Mouse (Mus musculus) neural tube, embryonic 14.5 days (tissue): Measurements from ENCODE around the gene Pigk. TPM values are rescaled to one million over a fixed set of nuclear protein-coding genes. Genes with fewer than 3 reads are reported as not detected.

ENCODE experiments used
- ATAC-seq: fragments of 200-750 bp; cut with Nextera tagmentation; 2 replicates; pipeline ENCODE4 v1.8.0; 2017; ENCODE audit warnings: low read depth, mild to moderate bottlenecking, moderate TSS enrichment, moderate library complexity
- H3K27ac ChIP-seq: fragments of 300-500 bp; sonication (generic); 2 replicates; pipeline ENCODE4 v1.5.1; 2014; ENCODE audit warnings: low read depth, mild to moderate bottlenecking, control low read depth, low read length, moderate library complexity, mixed read lengths
- H3K27me3 ChIP-seq: fragments of 300-500 bp; sonication (generic); 2 replicates; pipeline ENCODE4 v1.6.1; 2014; ENCODE audit warnings: low read length; ENCODE audit not compliant: control insufficient read depth, insufficient read depth
- H3K36me3 ChIP-seq: fragments of 300-500 bp; sonication (generic); 2 replicates; pipeline ENCODE4 v1.6.1; 2014; ENCODE audit warnings: low read length, mixed read lengths; ENCODE audit not compliant: control insufficient read depth, insufficient read depth
- H3K4me1 ChIP-seq: fragments of 300-500 bp; sonication (generic); 2 replicates; pipeline ENCODE4 v1.6.1; 2014; ENCODE audit warnings: low read length; ENCODE audit not compliant: control insufficient read depth, insufficient read depth
- H3K4me2 ChIP-seq: fragments of 300-500 bp; sonication (generic); 2 replicates; pipeline ENCODE4 v1.6.1; 2014; ENCODE audit warnings: mild to moderate bottlenecking, low read depth, low read length, control low read depth
- H3K4me3 ChIP-seq: fragments of 300-500 bp; sonication (generic); 2 replicates; pipeline ENCODE4 v1.5.1; 2014; ENCODE audit warnings: low read depth, low read length, control low read depth, mixed read lengths
- H3K9ac ChIP-seq: fragments of 300-500 bp; sonication (generic); replicated peaks from 2 replicates; pipeline ENCODE4 v1.6.1; 2014; ENCODE audit warnings: low read depth, mild to moderate bottlenecking, control low read depth, low read length, mixed read lengths
- H3K9me3 ChIP-seq: fragments of 300-500 bp; sonication (generic); 2 replicates; pipeline ENCODE4 v1.6.1; 2016; ENCODE audit warnings: low read length; ENCODE audit not compliant: control insufficient read depth
- WGBS: fragments of 180-500 bp; shearing (Covaris S2); extraction: QIAGEN DNeasy Blood & Tissue Kit; methylation state at CpG from one replicate; pipeline ENCODE4 v1.1.7; 2014; 5-methylcytosine and 5-hydroxymethylcytosine counted together
- polyA plus RNA-seq: library from polyadenylated mRNA; unstranded; fragments of >200 nt; fragmentation: Nextera tagmentation; extraction: Ambion mirVana; gene quantifications from 2 replicates; pipeline ENCODE4 v1.2.1, GENCODE M21; 2014

Pigk gene
- polyA plus RNA-seq, 1 experiment from 2014 or later, result 50.3 TPM

DNA sequence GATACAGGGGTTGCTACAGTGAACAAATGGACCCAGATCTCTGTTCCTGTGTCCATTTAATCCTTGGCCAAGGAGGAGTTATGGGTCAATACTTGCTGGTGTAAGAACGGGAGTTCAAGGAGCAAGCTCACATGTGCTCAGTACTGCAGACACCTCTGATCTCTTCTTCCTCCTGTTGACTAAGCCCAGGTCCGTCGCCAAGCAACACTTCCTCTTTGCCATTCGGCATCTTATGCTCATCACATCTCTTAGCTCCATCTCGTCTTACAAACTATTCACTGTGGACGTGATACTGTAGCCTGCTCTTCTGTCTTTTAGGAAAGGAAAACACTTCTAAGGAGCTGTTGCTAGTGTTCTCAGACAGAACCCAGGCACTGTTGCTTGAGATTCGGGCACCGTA, 203.7 kb downstream of the Pigk start:
- no peak for ATAC-seq
- Histone ChIP-seq H3K9ac (no peak overlapping the region), H3K9me3 (no peaks in the 10 kb centered on the region), H3K36me3 (no peaks in the 10 kb centered on the region), H3K4me2 (no peak overlapping the region), H3K27me3 (no peaks in the 10 kb centered on the region), H3K4me3 (no peak overlapping the region), H3K4me1 (no peaks in the 10 kb centered on the region), H3K27ac (no peak overlapping the region)
- 88% methylated on average over 8 of the region's 8 CpGs for WGBS

DNA sequence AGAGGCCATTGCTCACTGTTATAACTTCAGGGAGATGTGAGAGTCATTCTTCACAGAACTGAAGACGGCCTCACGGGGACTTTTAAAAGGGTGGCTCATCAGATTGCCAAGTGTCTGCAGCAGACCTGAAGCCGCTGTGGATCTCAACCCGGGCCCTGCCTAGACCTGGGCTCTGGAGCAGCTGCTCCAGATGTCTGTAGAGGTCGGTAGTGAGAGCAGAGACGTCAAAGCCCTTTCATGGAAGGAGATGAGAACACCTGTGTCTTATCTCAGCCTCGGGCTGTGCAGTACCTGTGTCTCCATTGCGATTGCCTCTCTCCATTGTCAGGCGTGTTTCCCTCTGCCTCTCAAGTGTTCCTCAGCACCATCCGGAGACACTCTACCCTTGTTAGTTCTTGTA, 205.2 kb downstream of the Pigk start:
- no peaks in the 10 kb centered on the region for H3K4me1 ChIP-seq
- no peak for ATAC-seq
- no peak overlapping the region for H3K4me3 ChIP-seq
- no peaks in the 10 kb centered on the region for H3K9me3 ChIP-seq
- no peak overlapping the region for H3K4me2 ChIP-seq
- WGBS, result 69% methylated on average over 10 of the region's 10 CpGs
- H3K9ac ChIP-seq, result no peak overlapping the region
- no peaks in the 10 kb centered on the region for H3K36me3 ChIP-seq
- H3K27me3 ChIP-seq, result no peaks in the 10 kb centered on the region
- no peak overlapping the region for H3K27ac ChIP-seq

DNA sequence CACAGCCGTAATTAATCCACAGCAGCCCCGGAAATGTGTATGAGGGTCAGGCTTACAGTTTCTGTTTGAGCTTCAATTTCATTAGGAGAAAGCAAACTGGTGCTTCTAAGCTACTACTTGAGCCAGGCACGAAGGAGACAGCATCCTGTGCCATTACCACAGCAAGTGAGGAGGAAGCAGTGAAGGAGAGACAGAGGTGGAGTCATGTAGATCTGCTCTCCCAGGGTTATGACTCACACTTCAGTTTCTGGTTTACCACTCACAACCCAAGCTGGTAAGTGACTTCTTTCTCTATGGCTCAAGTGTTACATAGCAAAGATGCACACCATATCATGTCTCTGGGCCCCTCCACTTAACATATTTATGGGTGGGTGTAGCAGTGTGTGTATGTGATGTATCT, 206.5 kb downstream of the Pigk start:
- Histone ChIP-seq H3K27me3 (no peaks in the 10 kb centered on the region), H3K27ac (no peak overlapping the region), H3K4me2 (no peak overlapping the region), H3K4me3 (no peak overlapping the region), H3K4me1 (no peaks in the 10 kb centered on the region), H3K9me3 (no peaks in the 10 kb centered on the region), H3K36me3 (no peaks in the 10 kb centered on the region), H3K9ac (no peak overlapping the region)
- no peak for ATAC-seq
- WGBS, result 68% methylated on average over 3 of the region's 3 CpGs

DNA sequence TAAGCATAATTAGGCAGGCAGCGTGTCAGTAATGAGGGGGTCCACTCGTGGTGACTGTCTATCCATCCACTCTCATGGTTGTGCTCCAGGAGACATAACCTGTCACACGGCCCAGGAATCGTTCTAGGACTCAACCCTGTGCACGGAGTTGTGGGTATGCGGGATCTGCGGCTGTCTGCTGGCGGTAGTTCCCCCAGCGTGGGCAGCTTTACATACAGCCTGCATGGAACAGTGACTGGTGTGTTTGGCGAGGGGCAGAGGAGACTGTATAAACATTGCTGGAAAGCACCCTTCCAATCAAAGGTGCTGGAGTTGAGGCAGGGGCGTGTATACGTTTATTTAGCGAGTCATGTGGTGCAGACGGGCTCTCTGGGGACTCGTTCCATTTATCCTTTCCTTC, 209.6 kb downstream of the Pigk start:
- H3K27ac ChIP-seq, result no peak overlapping the region
- H3K4me2 ChIP-seq, result no peak overlapping the region
- no peak overlapping the region for H3K4me3 ChIP-seq
- H3K27me3 ChIP-seq, result no peaks in the 10 kb centered on the region
- 72% methylated on average over 15 of the region's 15 CpGs for WGBS
- H3K4me1 ChIP-seq, result no peaks in the 10 kb centered on the region
- H3K9me3 ChIP-seq, result no peaks in the 10 kb centered on the region
- ATAC-seq, result no peak
- no peak overlapping the region for H3K9ac ChIP-seq
- no peaks in the 10 kb centered on the region for H3K36me3 ChIP-seq

DNA sequence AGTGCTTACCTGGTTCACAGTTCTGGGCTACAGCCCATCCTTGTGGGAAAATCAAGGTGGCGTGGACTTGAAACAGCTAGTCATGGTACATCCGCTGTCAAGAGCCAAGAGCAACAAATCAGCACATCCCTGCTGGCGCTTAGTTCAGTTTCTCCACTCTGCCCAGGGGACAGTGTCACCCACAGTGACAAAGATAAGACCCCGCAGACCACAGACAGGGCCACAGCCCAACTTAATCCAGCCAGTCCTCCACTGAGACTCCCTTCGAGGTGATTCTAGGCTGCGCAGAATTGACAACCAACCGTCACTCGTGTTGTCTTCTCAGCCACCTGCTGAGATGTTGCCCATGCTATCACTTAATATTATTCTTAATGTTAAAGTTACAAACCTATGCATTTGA, 211.5 kb downstream of the Pigk start:
- no peak for ATAC-seq
- no peak overlapping the region for H3K27ac ChIP-seq
- no peak overlapping the region for H3K4me3 ChIP-seq
- H3K9me3 ChIP-seq, result no peaks in the 10 kb centered on the region
- H3K27me3 ChIP-seq, result no peaks in the 10 kb centered on the region
- H3K4me1 ChIP-seq, result no peaks in the 10 kb centered on the region
- H3K9ac ChIP-seq, result no peak overlapping the region
- H3K36me3 ChIP-seq, result no peaks in the 10 kb centered on the region
- no peak overlapping the region for H3K4me2 ChIP-seq
- WGBS, result 95% methylated on average over 8 of the region's 8 CpGs

DNA sequence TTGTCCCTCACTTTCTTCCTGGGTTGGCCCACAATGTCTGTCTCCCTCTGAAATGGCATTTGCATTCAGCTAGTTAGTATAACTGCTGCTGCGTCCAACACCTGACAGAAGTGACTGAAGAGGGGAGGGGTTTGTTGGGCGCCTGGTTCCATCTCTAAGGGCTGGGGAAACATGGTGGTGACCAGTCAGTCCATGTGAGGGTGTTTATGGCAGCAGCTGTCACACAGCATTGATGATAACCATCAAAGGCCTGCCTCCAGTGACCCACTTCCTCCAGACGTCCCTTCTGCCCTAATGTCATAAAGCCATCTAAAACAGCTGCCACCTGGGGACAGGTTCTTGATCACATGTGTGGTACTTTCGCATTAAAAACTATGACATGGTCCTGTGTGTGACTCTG, 212.3 kb downstream of the Pigk start:
- 64% methylated on average over 4 of the region's 4 CpGs for WGBS

DNA sequence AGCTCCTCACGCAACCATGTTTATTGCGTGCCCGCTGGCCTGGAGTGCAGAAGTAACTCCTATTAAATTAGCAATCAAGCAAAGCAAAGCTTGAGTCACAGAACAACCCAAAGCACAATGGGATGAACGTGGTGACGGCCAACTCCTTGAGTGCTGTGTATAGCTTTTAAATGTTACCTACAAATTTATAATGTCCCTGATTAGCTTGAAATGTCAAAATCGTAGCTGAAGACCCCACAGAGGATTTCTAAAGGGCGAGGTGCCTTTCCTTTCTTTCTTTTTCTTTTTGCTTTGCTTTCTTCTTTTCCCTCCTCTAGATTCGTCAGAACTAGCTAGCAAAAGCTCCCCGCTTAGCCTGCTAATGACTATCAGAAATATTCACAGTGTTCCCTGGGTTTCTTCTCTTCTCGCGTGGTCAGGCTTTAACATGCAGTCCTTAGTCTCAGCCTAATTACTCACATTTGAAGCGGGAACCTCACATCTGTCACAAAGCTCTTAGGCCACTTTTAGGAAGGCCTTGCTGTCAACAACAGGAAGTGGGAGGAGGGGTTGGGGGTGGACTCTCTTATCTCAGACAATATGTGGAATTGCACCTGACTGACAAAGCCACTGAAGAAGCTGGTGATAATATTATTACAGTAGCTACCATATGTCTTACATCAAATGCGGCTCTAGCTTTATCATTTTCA, 214.5 kb downstream of the Pigk start:
- Histone ChIP-seq H3K9me3 (no peaks in the 10 kb centered on the region), H3K36me3 (no peaks in the 10 kb centered on the region), H3K9ac (no peak overlapping the region), H3K4me3 (no peak overlapping the region), H3K27me3 (no peaks in the 10 kb centered on the region), H3K4me1 (no peaks in the 10 kb centered on the region), H3K27ac (no peak overlapping the region), H3K4me2 (no peak overlapping the region)
- 54% methylated on average over 13 of the region's 13 CpGs for WGBS
- no peak for ATAC-seq

More for the DNA sequence above, 212.3 kb downstream of the Pigk start:
- H3K9ac ChIP-seq, result no peak overlapping the region
- H3K4me3 ChIP-seq, result no peak overlapping the region
- no peak overlapping the region for H3K27ac ChIP-seq
- ATAC-seq, result no peak
- H3K4me1 ChIP-seq, result no peaks in the 10 kb centered on the region
- H3K4me2 ChIP-seq, result no peak overlapping the region
- no peaks in the 10 kb centered on the region for H3K36me3 ChIP-seq
- no peaks in the 10 kb centered on the region for H3K27me3 ChIP-seq
- H3K9me3 ChIP-seq, result no peaks in the 10 kb centered on the region

DNA sequence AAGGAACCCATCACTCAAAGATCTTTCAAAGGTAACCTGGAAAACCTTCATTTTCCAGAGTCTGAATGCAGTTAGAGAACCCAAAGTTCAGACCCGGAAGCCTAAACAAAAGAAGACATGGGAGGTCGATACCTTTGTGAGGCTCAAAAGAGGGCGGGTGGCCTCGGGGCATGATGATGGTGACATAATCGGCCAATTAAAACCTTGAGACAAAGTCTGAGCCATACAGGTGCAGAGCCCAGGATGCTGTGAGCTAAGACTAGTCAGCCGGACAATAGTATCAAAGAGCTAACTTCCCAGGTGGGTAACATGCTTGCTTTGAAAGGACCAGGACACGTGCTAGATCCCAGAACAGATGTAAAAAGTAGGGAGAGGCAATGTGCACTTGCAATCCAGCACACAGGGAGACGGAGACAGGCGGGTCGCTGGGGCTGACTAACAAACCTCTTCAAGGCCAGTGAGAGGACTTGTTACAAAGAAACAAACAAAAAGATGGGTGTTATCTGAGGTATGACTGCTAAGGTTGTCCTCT, 215.4 kb downstream of the Pigk start:
- no peaks in the 10 kb centered on the region for H3K9me3 ChIP-seq
- H3K36me3 ChIP-seq, result no peaks in the 10 kb centered on the region
- H3K27me3 ChIP-seq, result no peaks in the 10 kb centered on the region
- no peak overlapping the region for H3K4me3 ChIP-seq
- 0 out of 2 replicates have a peak, but pooled peaks have one; percentile 21 for ATAC-seq
- H3K9ac ChIP-seq, result no peak overlapping the region
- no peak overlapping the region for H3K4me2 ChIP-seq
- WGBS, result 74% methylated on average over 10 of the region's 10 CpGs
- H3K27ac ChIP-seq, result no peak overlapping the region
- H3K4me1 ChIP-seq, result no peaks in the 10 kb centered on the region

DNA sequence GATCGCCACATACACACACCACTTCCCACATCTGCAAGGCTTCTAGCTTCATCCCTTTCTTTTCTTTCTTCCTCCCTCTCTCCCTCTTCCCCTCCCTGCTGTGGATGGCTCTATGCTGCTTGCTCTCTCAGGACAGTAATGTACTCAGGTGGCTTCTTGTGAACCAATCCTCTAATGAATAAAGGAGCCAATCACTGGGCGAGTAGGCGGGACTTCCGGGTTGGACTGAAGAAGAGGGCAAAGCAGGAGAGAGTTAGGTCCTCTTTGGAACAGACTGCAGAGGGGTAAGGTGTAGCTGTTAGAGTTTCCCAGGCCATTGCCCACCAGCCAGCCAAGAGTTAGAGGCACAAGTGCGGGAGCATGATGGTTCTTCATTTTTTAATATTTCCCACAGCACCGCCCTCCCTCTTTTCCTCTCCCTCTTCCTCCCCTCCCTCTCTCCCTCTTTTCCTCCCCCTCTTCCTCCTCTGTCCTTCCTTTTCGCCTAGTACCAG, 215.9 kb downstream of the Pigk start:
- 81% methylated on average over 7 of the region's 7 CpGs for WGBS
- no peaks in the 10 kb centered on the region for H3K9me3 ChIP-seq
- no peaks in the 10 kb centered on the region for H3K27me3 ChIP-seq
- ATAC-seq, result no peak
- no peaks in the 10 kb centered on the region for H3K4me1 ChIP-seq
- H3K36me3 ChIP-seq, result no peaks in the 10 kb centered on the region
- no peak overlapping the region for H3K4me2 ChIP-seq
- H3K9ac ChIP-seq, result no peak overlapping the region
- no peak overlapping the region for H3K4me3 ChIP-seq
- no peak overlapping the region for H3K27ac ChIP-seq
